Mouse (Mus musculus) bone marrow macrophage, adult 2 months (primary cell): Measurements from ENCODE around the gene Zdhhc17. TPM values are rescaled to one million over a fixed set of nuclear protein-coding genes. Genes with fewer than 3 reads are reported as not detected.

Source experiments
- H3K27ac ChIP-seq: 2 replicates; pipeline ENCODE4 v1.5.1; 2012; ENCODE audit warnings: low read depth, low read length; ENCODE audit not compliant: insufficient read depth
- H3K4me1 ChIP-seq: 2 replicates; pipeline ENCODE4 v1.6.1; 2012; ENCODE audit warnings: low read length; ENCODE audit not compliant: control insufficient read depth, insufficient read depth
- H3K4me3 ChIP-seq: 2 replicates; pipeline ENCODE4 v1.5.1; 2012; ENCODE audit warnings: mild to moderate bottlenecking, low read length, moderate library complexity; ENCODE audit not compliant: insufficient read depth
- CTCF ChIP-seq: IDR thresholded peaks from 2 replicates; pipeline ENCODE4 v1.5.1; 2012; ENCODE audit warnings: low read depth, mild to moderate bottlenecking, low read length, moderate library complexity
- POLR2A ChIP-seq: IDR thresholded peaks from 2 replicates; pipeline ENCODE4 v1.6.1; 2012; ENCODE audit warnings: mild to moderate bottlenecking, low read depth, low read length, borderline replicate concordance
- polyA plus RNA-seq: library from polyadenylated mRNA; stranded (reverse); fragments of >200 nt; gene quantifications from 2 replicates; pipeline ENCODE4 v1.2.4, GENCODE M21; 2012; ENCODE audit not compliant: missing spikeins, insufficient read depth, insufficient read length

Gene Zdhhc17
- polyA plus RNA-seq, 1 experiment: 16.8 TPM

DNA sequence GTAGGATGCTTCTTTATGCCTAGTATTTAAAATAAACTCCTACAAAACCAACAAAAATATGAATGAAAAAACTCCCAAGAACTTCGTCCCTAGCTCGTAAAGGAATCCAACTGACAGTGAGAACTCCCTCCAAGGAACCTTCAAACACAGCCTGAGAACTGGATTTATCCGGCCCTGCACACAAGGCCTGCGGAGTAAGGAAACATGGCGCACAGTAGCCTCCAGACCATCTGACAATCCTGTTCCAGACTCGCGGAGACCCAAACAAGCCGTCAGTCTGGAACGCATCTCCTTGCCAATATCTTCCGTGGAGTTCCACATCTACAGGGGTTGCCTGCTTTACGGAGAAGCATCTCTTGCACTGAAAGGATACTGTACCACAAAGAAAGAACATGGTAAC, 68.0 kb downstream of the Zdhhc17 start:
- Histone ChIP-seq H3K27ac (no peak overlapping the region), H3K4me1 (no peaks in the 10 kb centered on the region), H3K4me3 (no peak overlapping the region)
- no peak for TF ChIP-seq CTCF
- TF ChIP-seq POLR2A: no peak

DNA sequence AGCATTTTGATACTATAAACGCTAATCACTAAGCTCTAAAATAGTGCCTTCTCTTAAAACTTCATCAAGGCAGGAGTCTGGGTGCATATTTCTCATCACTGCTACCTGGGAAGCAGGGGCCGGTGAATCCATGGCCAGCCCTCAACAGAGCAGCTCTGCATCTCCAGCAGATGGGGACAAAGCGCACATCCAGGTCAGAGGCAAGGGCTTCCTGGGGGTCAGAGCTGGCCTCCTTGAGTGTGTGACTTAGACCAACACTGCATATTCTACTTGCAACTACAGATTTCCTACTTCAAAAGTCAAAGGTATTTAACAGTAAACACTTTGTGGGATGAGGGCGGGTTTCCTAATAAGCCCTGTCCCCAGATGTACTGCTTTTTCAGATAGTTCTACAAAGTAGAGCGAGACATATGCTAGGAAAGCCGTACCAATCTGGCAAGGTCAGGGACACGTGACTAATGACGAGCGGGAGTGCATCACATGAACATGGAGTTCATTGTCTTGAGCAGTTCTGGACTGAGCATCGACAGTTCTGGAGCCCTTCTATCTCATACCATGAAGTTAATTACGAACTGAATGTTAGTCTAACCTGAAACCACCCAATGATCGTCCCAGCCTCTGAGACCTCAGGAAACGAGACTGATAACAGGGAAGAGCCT, 69.1 kb downstream of the Zdhhc17 start:
- H3K4me3 ChIP-seq: no peak overlapping the region
- TF ChIP-seq POLR2A: no peak
- TF ChIP-seq CTCF: no peak
- H3K4me1 ChIP-seq: no peaks in the 10 kb centered on the region
- no peak overlapping the region for H3K27ac ChIP-seq

- H3K27ac ChIP-seq: no peak overlapping the region
- H3K4me3 ChIP-seq: no peak overlapping the region
- TF ChIP-seq CTCF: no peak
- no peak for TF ChIP-seq POLR2A
Measured at GRCm38 (mm10) chr10:110939717-110940116, 70.2 kb downstream of the Zdhhc17 start.

GRCm38 (mm10) chr10:110938841-110939549, 70.9 kb downstream of the Zdhhc17 start:
- H3K4me3 ChIP-seq: no peak overlapping the region
- H3K27ac ChIP-seq: no peak overlapping the region
- TF ChIP-seq CTCF (no peak), POLR2A (no peak)
- no peaks in the 10 kb centered on the region for H3K4me1 ChIP-seq

More at GRCm38 (mm10) chr10:110939717-110940116, 70.2 kb downstream of the Zdhhc17 start:
- H3K4me1 ChIP-seq: no peaks in the 10 kb centered on the region

GRCm38 (mm10) chr10:110938361-110938760, 71.6 kb downstream of the Zdhhc17 start:
- no peak overlapping the region for H3K4me3 ChIP-seq
- H3K4me1 ChIP-seq: no peaks in the 10 kb centered on the region
- TF ChIP-seq CTCF: no peak
- TF ChIP-seq POLR2A: no peak
- H3K27ac ChIP-seq: no peak overlapping the region

DNA sequence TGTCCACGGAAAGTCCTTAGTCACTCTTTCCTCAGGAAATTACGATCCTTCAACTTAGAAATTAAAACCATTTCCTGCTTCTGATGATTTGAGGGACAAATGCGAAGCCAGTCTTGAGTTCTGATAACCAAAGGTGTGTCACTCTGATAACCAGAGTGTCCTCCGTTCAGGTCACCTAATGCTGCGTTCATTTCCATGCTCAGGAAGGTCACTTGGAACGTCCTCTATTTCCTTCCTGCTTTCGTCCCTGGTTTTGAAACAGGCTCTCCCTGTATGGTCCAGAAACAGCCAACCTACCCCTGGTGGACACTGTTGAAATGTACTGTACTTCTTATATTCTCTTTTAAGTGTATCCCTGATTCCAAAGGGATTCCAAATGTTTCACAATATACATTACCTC, 74.3 kb downstream of the Zdhhc17 start:
- Histone ChIP-seq H3K27ac (no peak overlapping the region), H3K4me1 (no peaks in the 10 kb centered on the region), H3K4me3 (no peak overlapping the region)
- TF ChIP-seq CTCF (no peak), POLR2A (no peak)

GRCm38 (mm10) chr10:110935081-110935480, 74.9 kb downstream of the Zdhhc17 start:
- TF ChIP-seq CTCF: no peak
- no peak for TF ChIP-seq POLR2A
- Histone ChIP-seq H3K4me1 (no peaks in the 10 kb centered on the region), H3K4me3 (no peak overlapping the region)

GRCm38 (mm10) chr10:110933584-110933983, 76.4 kb downstream of the Zdhhc17 start:
- Histone ChIP-seq H3K27ac (no peak overlapping the region), H3K4me3 (no peak overlapping the region), H3K4me1 (no peaks in the 10 kb centered on the region)
- TF ChIP-seq CTCF: no peak

More at GRCm38 (mm10) chr10:110935081-110935480, 74.9 kb downstream of the Zdhhc17 start:
- H3K27ac ChIP-seq: no peak overlapping the region

- TF ChIP-seq CTCF (no peak), POLR2A (no peak)
- H3K27ac ChIP-seq: no peak overlapping the region
- no peaks in the 10 kb centered on the region for H3K4me1 ChIP-seq
- H3K4me3 ChIP-seq: no peak overlapping the region
Measured at GRCm38 (mm10) chr10:110931913-110932560, 77.9 kb downstream of the Zdhhc17 start.

- H3K4me3 ChIP-seq: no peak overlapping the region
- no peak for TF ChIP-seq POLR2A
- TF ChIP-seq CTCF: no peak
- no peaks in the 10 kb centered on the region for H3K4me1 ChIP-seq
- no peak overlapping the region for H3K27ac ChIP-seq
Measured at GRCm38 (mm10) chr10:110931161-110931912, 78.6 kb downstream of the Zdhhc17 start.
